Mouse (Mus musculus): ENCODE data around the gene Kcns3.

DNA sequence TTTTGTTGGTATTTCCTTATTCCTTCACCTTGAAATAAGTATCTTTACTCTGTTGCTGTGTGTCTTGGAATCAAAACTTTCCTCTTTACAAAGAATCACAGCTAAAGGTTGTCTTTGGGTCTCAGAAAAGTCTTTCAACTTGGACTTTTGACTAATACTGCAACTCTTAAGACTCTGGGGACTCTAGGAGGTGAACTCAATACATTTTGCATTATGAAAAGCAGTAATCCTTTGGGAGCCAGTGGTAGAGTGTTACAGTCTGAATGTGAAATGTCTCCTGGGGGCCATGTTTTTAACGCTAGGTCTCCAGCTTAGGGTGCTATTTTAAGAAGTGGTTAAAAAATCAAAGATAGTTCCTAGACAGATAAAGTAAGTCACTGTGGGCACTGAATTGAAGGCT is 4.3 kb upstream of the Kcns3 start:
- no peak for TF ChIP-seq CTCF (IDR thresholded peaks at IDR 0.05; ENCODE audit: control insufficient read depth, insufficient read depth, insufficient replicate concordance, low read depth, low read length)
- TF ChIP-seq POLR2A (IDR thresholded peaks at IDR 0.05; ENCODE audit: control insufficient read depth, low read depth, low read length) = no peak

All from testis, adult 2 months (tissue).